Mouse (Mus musculus): ENCODE data around the gene Rhot2. TPM values are rescaled to one million over a fixed set of nuclear protein-coding genes. Genes with fewer than 3 reads are reported as not detected.
A peak's percentile ranks its signal among the peaks of the same experiment; 100 is the strongest.
"Not testable (repeated sequence)": the region's sequence is repeated elsewhere in the genome, so short reads cannot be mapped to it uniquely, and the experiment has no call there.

Gene Rhot2
- polyA plus RNA-seq, 2 experiments, result 10.6 to 101 TPM

- no peaks in the 10 kb centered on the region for H3K27me3 ChIP-seq (ENCODE audit: control insufficient read depth, insufficient read depth, low read length)
- H3K4me2 ChIP-seq (replicated peaks; ENCODE audit: low read depth, low read length, severe bottlenecking), result peak overlapping the region; percentile 88
- peak overlapping the region; percentile 45 for H3K9ac ChIP-seq (ENCODE audit: low read depth, low read length, severe bottlenecking)
- ATAC-seq (ENCODE audit: low FRiP score, low read depth), result no peak
- H3K4me1 ChIP-seq (ENCODE audit: control insufficient read depth, insufficient read depth, low read length), result peaks cover 10% of the 10 kb centered on the region
- no peaks in the 10 kb centered on the region for H3K9me3 ChIP-seq (ENCODE audit: control insufficient read depth, low read length)
- peak overlapping the region; percentile 76 for H3K27ac ChIP-seq (replicated peaks; ENCODE audit: low read depth, low read length)
- 7% methylated on average over 14 of the region's 14 CpGs for WGBS
- peaks cover 17% of the 10 kb centered on the region for H3K36me3 ChIP-seq (ENCODE audit: control insufficient read depth, insufficient read depth, low read length)
- H3K4me3 ChIP-seq (replicated peaks; ENCODE audit: low read length), result peak overlapping the region; percentile 77
- no peak for TF ChIP-seq POLR2A (IDR thresholded peaks at IDR 0.05; ENCODE audit: borderline replicate concordance, extremely low read depth, insufficient read depth, insufficient read length)
- no peak for DNase-seq (ENCODE audit: low spot score)
These were observed 29.6 kb upstream of the Rhot2 start for GRCm38 (mm10) chr17:25874148-25874720.

GRCm38 (mm10) chr17:25873405-25874147 is 28.9 kb upstream of the Rhot2 start:
- no peak overlapping the region for H3K27ac ChIP-seq (replicated peaks; ENCODE audit: low read depth, low read length)
- peak overlapping the region; percentile 88; the same call in 1 of the 2 replicates for H3K4me2 ChIP-seq (replicated peaks; ENCODE audit: low read depth, low read length, severe bottlenecking)

DNA sequence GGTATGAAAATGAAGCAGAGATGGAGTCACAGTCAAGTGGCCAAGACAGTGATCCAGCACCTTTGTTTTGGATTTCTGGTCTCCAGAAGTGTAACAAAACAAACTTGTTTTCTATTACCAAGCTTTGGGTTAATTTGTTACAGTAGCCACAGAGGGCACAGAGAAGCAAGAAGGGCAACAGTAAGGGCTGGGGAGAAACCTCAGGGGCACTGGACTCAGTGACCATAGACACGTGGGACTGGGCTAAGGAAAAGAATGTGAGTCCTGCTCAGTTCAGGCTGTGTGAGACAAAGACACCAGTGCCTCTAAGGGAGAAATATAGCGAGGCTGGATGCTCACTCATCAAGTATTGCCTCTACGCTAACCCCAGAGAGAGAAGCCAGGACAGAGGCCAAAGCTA is 28.0 kb upstream of the Rhot2 start:
- TF ChIP-seq POLR2A (IDR thresholded peaks at IDR 0.05; ENCODE audit: borderline replicate concordance, extremely low read depth, insufficient read depth, insufficient read length), result no peak
- Histone ChIP-seq H3K4me1 (ENCODE audit: control insufficient read depth, insufficient read depth, low read length) (peaks cover 18% of the 10 kb centered on the region), H3K27me3 (ENCODE audit: control insufficient read depth, insufficient read depth, low read length) (no peaks in the 10 kb centered on the region), H3K9me3 (ENCODE audit: control insufficient read depth, low read length) (no peaks in the 10 kb centered on the region), H3K4me2 (replicated peaks; ENCODE audit: low read depth, low read length, severe bottlenecking) (no peak overlapping the region), H3K27ac (replicated peaks; ENCODE audit: low read depth, low read length) (no peak overlapping the region), H3K9ac (ENCODE audit: low read depth, low read length, severe bottlenecking) (no peak overlapping the region), H3K4me3 (replicated peaks; ENCODE audit: low read length) (no peak overlapping the region), H3K36me3 (ENCODE audit: control insufficient read depth, insufficient read depth, low read length) (peaks cover 2% of the 10 kb centered on the region; the same call in 1 of the 2 replicates)
- no peak for DNase-seq (ENCODE audit: low spot score)
- 80% methylated on average over 3 of the region's 3 CpGs for WGBS
- ATAC-seq (ENCODE audit: low FRiP score, low read depth), result no peak

More at GRCm38 (mm10) chr17:25873405-25874147, 28.9 kb upstream of the Rhot2 start:
- 79% methylated on average over 11 of the region's 11 CpGs for WGBS
- H3K4me1 ChIP-seq (ENCODE audit: control insufficient read depth, insufficient read depth, low read length), result peaks cover 15% of the 10 kb centered on the region
- no peaks in the 10 kb centered on the region for H3K9me3 ChIP-seq (ENCODE audit: control insufficient read depth, low read length)
- peaks cover 11% of the 10 kb centered on the region for H3K36me3 ChIP-seq (ENCODE audit: control insufficient read depth, insufficient read depth, low read length)
- H3K27me3 ChIP-seq (ENCODE audit: control insufficient read depth, insufficient read depth, low read length), result no peaks in the 10 kb centered on the region
- H3K4me3 ChIP-seq (replicated peaks; ENCODE audit: low read length), result 0 out of 2 replicates have a peak overlapping the region, but pooled peaks have one; percentile 77
- DNase-seq (ENCODE audit: low spot score) (no peak), ATAC-seq (ENCODE audit: low FRiP score, low read depth) (no peak)
- H3K9ac ChIP-seq (ENCODE audit: low read depth, low read length, severe bottlenecking), result no peak overlapping the region
- TF ChIP-seq POLR2A (IDR thresholded peaks at IDR 0.05; ENCODE audit: borderline replicate concordance, extremely low read depth, insufficient read depth, insufficient read length), result no peak

GRCm38 (mm10) chr17:25871566-25871965 is 26.9 kb upstream of the Rhot2 start:
- H3K36me3 ChIP-seq (ENCODE audit: control insufficient read depth, insufficient read depth, low read length); H3K9me3 ChIP-seq (ENCODE audit: control insufficient read depth, low read length); H3K4me2 ChIP-seq (replicated peaks; ENCODE audit: low read depth, low read length, severe bottlenecking); H3K9ac ChIP-seq (ENCODE audit: low read depth, low read length, severe bottlenecking); H3K27me3 ChIP-seq (ENCODE audit: control insufficient read depth, insufficient read depth, low read length); DNase-seq (ENCODE audit: low spot score); ATAC-seq (ENCODE audit: low FRiP score, low read depth); H3K4me3 ChIP-seq (replicated peaks; ENCODE audit: low read length); H3K27ac ChIP-seq (replicated peaks; ENCODE audit: low read depth, low read length): not testable (repeated sequence)
- peaks cover 20% of the 10 kb centered on the region for H3K4me1 ChIP-seq (ENCODE audit: control insufficient read depth, insufficient read depth, low read length)

DNA sequence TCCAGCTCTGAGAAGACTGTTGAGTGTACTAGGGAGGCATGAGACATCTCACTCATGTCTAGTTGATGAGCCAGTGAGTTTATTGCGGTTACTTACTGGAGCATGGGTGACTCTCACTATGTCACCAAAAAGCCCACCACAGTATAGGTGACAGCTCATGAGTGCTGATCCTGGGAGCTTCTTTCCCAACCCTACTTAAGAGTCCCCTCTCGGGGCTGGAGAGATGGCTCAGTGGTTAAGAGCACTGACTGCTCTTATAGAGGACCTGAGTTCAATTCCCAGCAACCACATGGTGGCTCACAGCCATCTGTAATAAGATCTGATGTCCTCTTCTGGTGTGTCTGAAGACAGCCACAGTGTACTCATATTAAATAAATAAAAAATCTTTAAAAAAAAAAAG is 25.3 kb upstream of the Rhot2 start:
- DNase-seq (ENCODE audit: low spot score) (no peak), ATAC-seq (ENCODE audit: low FRiP score, low read depth) (no peak)
- Histone ChIP-seq H3K4me3 (replicated peaks; ENCODE audit: low read length) (no peak overlapping the region), H3K27ac (replicated peaks; ENCODE audit: low read depth, low read length) (no peak overlapping the region), H3K9ac (ENCODE audit: low read depth, low read length, severe bottlenecking) (no peak overlapping the region), H3K36me3 (ENCODE audit: control insufficient read depth, insufficient read depth, low read length) (no peaks in the 10 kb centered on the region), H3K4me2 (replicated peaks; ENCODE audit: low read depth, low read length, severe bottlenecking) (no peak overlapping the region), H3K9me3 (ENCODE audit: control insufficient read depth, low read length) (no peaks in the 10 kb centered on the region), H3K27me3 (ENCODE audit: control insufficient read depth, insufficient read depth, low read length) (no peaks in the 10 kb centered on the region), H3K4me1 (ENCODE audit: control insufficient read depth, insufficient read depth, low read length) (peaks cover 12% of the 10 kb centered on the region)
- no peak for TF ChIP-seq POLR2A (IDR thresholded peaks at IDR 0.05; ENCODE audit: borderline replicate concordance, extremely low read depth, insufficient read depth, insufficient read length)
- 92% methylated on average over 2 of the region's 2 CpGs for WGBS
